Mouse (Mus musculus) liver, embryonic 14.5 days (tissue): ENCODE measurements around the gene Erp27.

Source experiments
- CTCF ChIP-seq: IDR thresholded peaks from 2 replicates; pipeline ENCODE4 v1.5.1; 2016; ENCODE audit warnings: antibody characterized with exemption, low read depth, control low read depth
- EP300 ChIP-seq: IDR thresholded peaks from 2 replicates; pipeline ENCODE4 v1.6.1; 2016; ENCODE audit warnings: antibody characterized with exemption, low read depth

- TF ChIP-seq EP300 (no peak), CTCF (no peak)
These were observed 9.3 kb upstream of the Erp27 start for GRCm38 (mm10) chr6:136931246-136931645.
